ENCODE assay signal across 13 mouse cellular contexts in genomic region chr19:10417436-10417835, GRCm38 (mm10). TPM values are rescaled to one million over a fixed set of nuclear protein-coding genes. Genes with fewer than 3 reads are reported as not detected.
DNase-seq lines count a peak whose midpoint lies in the region; ATAC-seq and TF ChIP-seq lines count a peak whose summit lies in the region.
"Had no signal": no experiment of that assay in that cellular context is flagged by ENCODE, and none has a peak within 500 bp of the region (broad histone marks: within the 10 kb centered on the region; RNA-seq: fewer than 3 reads in every experiment).

No protein-coding gene starts in this region.

- no peaks in the 10 kb centered on the region for H3K79me2 ChIP-seq in CH12.LX (replicated peaks; ENCODE audit: control insufficient read depth, extremely low read depth, insufficient read depth, poor library complexity, severe bottlenecking)

- in situ Hi-C loops in CH12.LX (cut with MboI; ENCODE audit: low pct_ligation_motif_present, low pct_unique_long_range_greater_than_20kb, low sequenced_read_pairs), result no loop called here

- H3K27ac ChIP-seq in CH12.LX (ENCODE audit: insufficient read depth, low read depth), result no peak overlapping the region
- H3K27ac ChIP-seq: embryonic facial prominence, embryonic 13.5 days; hindbrain, embryonic 15.5 days; liver, embryonic 14.5 days had no signal

- peak; percentile 45 for ATAC-seq in frontal cortex, adult (ENCODE audit: low TSS enrichment)
- ATAC-seq in megakaryocyte-erythroid progenitor cell, adult 5-6 weeks (replicated peaks; ENCODE audit: low FRiP score, low TSS enrichment, poor library complexity, severe bottlenecking), result no peak
- no peak for ATAC-seq in erythroblast, adult 5-6 weeks (replicated peaks; ENCODE audit: low FRiP score, poor library complexity, severe bottlenecking)
- ATAC-seq: activated CD4-positive, CD25-positive, alpha-beta regulatory T cell, adult 4 months had no signal

- H3K4me2 ChIP-seq in CH12.LX (ENCODE audit: insufficient read depth, low read depth, poor library complexity, severe bottlenecking), result peak overlapping the region; percentile 26; the same call in 1 of the 2 replicates
- H3K4me2 ChIP-seq: embryonic facial prominence, embryonic 13.5 days; hindbrain, embryonic 15.5 days had no signal

- TF ChIP-seq CTCF in CH12.LX (conservative IDR thresholded peaks at IDR 0.05 in 1 of 2, IDR thresholded peaks at IDR 0.05 in 1 of 2; ENCODE audit: low read depth in 2 of 2, low read length in 2 of 2), result no peak

- no peak for DNase-seq in frontal cortex, postnatal 10 days (ENCODE audit: low spot score in 2 of 2)
- DNase-seq in CH12.LX (ENCODE audit: extremely low read depth), result no peak
- peak; percentile 97 to 99 for DNase-seq in cerebellum, postnatal 25 days
- peak; percentile 27 to 32 for DNase-seq in kidney, adult 8-10 months
- no peak for DNase-seq in gastrocnemius, postnatal 14 days

- intact Hi-C loops in gastrocnemius, postnatal 14 days (cut with DNase I; ENCODE audit: low total_unique reads), result no loop called here

- H3K9me3 ChIP-seq in CH12.LX (replicated peaks; ENCODE audit: low read length), result no peaks in the 10 kb centered on the region
- H3K9me3 ChIP-seq: embryonic facial prominence, embryonic 13.5 days; hindbrain, embryonic 15.5 days had no signal

- H3K27me3 ChIP-seq in CH12.LX (replicated peaks), result peaks cover 94% of the 10 kb centered on the region
- H3K27me3 ChIP-seq: hindbrain, embryonic 15.5 days had no signal

- dilution Hi-C loops in CH12.LX (cut with MboI; ENCODE audit: extremely low pct_ligation_motif_present, extremely low pct_unique_long_range_greater_than_20kb, low sequenced_read_pairs), result no loop called here

- peaks cover 5 to 7% of the 10 kb centered on the region in 2 experiments for H3K4me1 ChIP-seq in CH12.LX (ENCODE audit: control insufficient read depth in 1 of 2, insufficient read depth in 2 of 2)

- H3K36me3 ChIP-seq in CH12.LX (replicated peaks in 1 of 2; ENCODE audit: control insufficient read depth in 1 of 2, insufficient read depth in 1 of 2, low read length in 1 of 2), result no peaks in the 10 kb centered on the region
- H3K36me3 ChIP-seq: embryonic facial prominence, embryonic 13.5 days; hindbrain, embryonic 15.5 days had no signal

- no peak overlapping the region for H3K9ac ChIP-seq in CH12.LX (ENCODE audit: insufficient read depth, low read depth)
- H3K9ac ChIP-seq: hindbrain, embryonic 15.5 days; liver, embryonic 14.5 days had no signal

- H3K4me3 ChIP-seq in CH12.LX (replicated peaks in 1 of 3; ENCODE audit: low read depth in 2 of 3, low read length in 2 of 3, poor library complexity in 1 of 3), result no peak overlapping the region
- H3K4me3 ChIP-seq: embryonic facial prominence, embryonic 13.5 days; hindbrain, embryonic 15.5 days had no signal

- TF ChIP-seq EP300 in CH12.LX (IDR thresholded peaks at IDR 0.05; ENCODE audit: low read length), result no peak

- TF ChIP-seq POLR2A in CH12.LX (IDR thresholded peaks at IDR 0.05; ENCODE audit: low read depth, low read length), result no peak

- TF ChIP-seq RAD21 in CH12.LX (IDR thresholded peaks at IDR 0.05; ENCODE audit: low read depth, low read length), result no peak

TF ChIP-seq in CH12.LX, 34 proteins besides CTCF, POLR2A, EP300 and RAD21:
- TF ChIP-seq ZMIZ1 (IDR thresholded peaks at IDR 0.05; ENCODE audit: low read depth, low read length) (no peak), PAX5 (IDR thresholded peaks at IDR 0.05; ENCODE audit: low read length) (no peak), KAT2A (IDR thresholded peaks at IDR 0.05; ENCODE audit: insufficient replicate concordance, low read length) (no peak), USF2 (conservative IDR thresholded peaks at IDR 0.05; ENCODE audit: low read depth, low read length) (no peak), BHLHE40 (IDR thresholded peaks at IDR 0.05; ENCODE audit: low read depth, low read length) (no peak), ETS1 (conservative IDR thresholded peaks at IDR 0.05; ENCODE audit: low read depth, low read length) (no peak), JUND (conservative IDR thresholded peaks at IDR 0.05; ENCODE audit: low read depth, low read length) (no peak)

RNA-seq across cellular contexts. Expression of gene Syt7, which starts 28.5 kb away (rescaled TPM):
- total RNA-seq in CH12.LX (2012; rRNA removed) (not detected in 2 replicates), CH12.LX (2014; rRNA removed) (not detected in 2 replicates)
- polyA plus RNA-seq in CH12.LX (2012; ENCODE audit: insufficient read length, low read depth), result not detected in 2 replicates
- not detected in 2 replicates for total RNA-seq in megakaryocyte-erythroid progenitor cell, adult 5-6 weeks (2014; fragmentation: Nextera tagmentation)
- not detected in 2 replicates for total RNA-seq in megakaryocyte-erythroid progenitor cell, adult 5-6 weeks (2017)
- total RNA-seq in gastrocnemius, postnatal 14 days (2021), result 1 to 10 TPM; 2.5 to 2.7 TPM
- not detected in 2 replicates for total RNA-seq in erythroblast, adult 5-6 weeks (2015; ENCODE audit: low replicate concordance)
- not detected in 2 replicates for total RNA-seq in erythroblast, adult 5-6 weeks (2017; ENCODE audit: low replicate concordance)
- total RNA-seq: neutrophil, adult 5-6 weeks had no signal

RNA-seq across cellular contexts. Expression of gene Lrrc10b, which starts 39.8 kb away (rescaled TPM):
- total RNA-seq in CH12.LX (2012; rRNA removed) (not detected in 2 replicates), CH12.LX (2014; rRNA removed) (not detected in 2 replicates)
- polyA plus RNA-seq in CH12.LX (2012; ENCODE audit: insufficient read length, low read depth), result not detected in 2 replicates
- total RNA-seq in megakaryocyte-erythroid progenitor cell, adult 5-6 weeks (2014; fragmentation: Nextera tagmentation), result not detected in 2 replicates
- total RNA-seq in megakaryocyte-erythroid progenitor cell, adult 5-6 weeks (2017), result not detected in 2 replicates
- total RNA-seq in gastrocnemius, postnatal 14 days (2021), result under 1 TPM; 0.35 to 0.49 TPM
- not detected in 2 replicates for total RNA-seq in erythroblast, adult 5-6 weeks (2015; ENCODE audit: low replicate concordance)
- not detected in 2 replicates for total RNA-seq in erythroblast, adult 5-6 weeks (2017; ENCODE audit: low replicate concordance)
- polyA plus RNA-seq: activated CD4-positive, CD25-positive, alpha-beta regulatory T cell, adult 4 months had no signal

Comparison
In these comparisons a context has a peak if more than half of its experiments do, and no peak if none do; other contexts are left out.
1. DNase-seq: peak in cerebellum, postnatal 25 days (2 of 2) and kidney, adult 8-10 months (2 of 2); none in frontal cortex, postnatal 10 days (0 of 2), CH12.LX (single experiment) and gastrocnemius, postnatal 14 days (single experiment).